Mouse (Mus musculus): Measurements from ENCODE around the gene LTO1. TPM values are rescaled to one million over a fixed set of nuclear protein-coding genes. Genes with fewer than 3 reads are reported as not detected.

Gene LTO1
- polyA plus RNA-seq, 1 experiment, result 44.2 TPM

DNA sequence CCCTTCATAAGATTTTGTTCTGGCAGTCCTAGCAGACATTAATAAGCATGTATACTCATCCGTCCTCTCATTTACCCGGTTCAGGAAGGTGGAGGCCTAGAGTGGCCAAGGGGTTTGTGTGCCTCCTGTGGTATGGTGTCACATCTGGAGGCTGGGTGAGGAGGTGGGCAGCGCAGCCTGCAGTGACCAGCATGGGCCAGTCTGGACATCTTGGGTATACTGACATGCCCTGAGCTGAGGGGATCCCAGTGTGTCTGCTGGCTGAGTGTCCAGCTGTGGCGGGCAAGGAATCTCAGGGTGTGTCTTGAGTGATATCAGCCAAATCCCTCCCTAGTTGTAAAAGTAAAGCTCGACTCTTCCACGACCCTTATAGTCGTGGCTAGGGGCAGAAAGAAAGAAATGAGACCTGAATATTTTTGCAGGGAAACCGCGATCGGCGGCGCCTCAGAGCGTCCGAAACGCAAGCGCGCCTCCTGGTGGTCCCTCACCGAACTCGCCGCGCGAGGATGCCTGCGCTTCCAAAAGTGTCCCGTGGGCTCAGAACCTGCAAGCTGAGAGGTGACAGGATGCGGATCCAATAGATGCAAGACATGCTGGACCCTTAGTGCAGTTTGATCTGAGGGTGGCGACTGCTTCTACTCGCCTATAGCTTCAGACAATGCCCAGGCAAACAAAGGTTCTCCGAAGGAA, 8.0 kb upstream of the LTO1 start:
- DNase-seq (ENCODE audit: extremely low spot score in 1 of 2, low spot score in 1 of 2), result peak in 1 of 2 experiments; percentile 72

DNA sequence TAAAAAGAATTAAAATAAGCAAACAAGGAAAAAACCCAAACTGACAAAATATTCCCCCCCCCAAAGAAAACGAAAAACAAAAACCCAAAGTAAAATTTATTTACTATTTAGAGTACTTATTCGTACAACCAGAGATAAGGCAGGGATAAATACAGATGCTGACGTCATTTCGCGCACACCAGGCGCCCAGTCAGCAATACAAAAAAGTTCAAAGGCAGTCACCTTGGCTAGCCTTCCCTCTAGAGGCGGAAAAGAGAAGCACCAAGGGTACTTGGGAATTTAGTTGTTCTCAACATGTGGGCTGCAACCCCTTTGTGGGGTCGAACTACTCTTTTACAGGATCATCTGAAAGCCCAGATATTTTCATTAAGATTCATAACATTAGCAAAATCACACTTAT, 7.1 kb upstream of the LTO1 start:
- no peak for DNase-seq (ENCODE audit: extremely low spot score in 1 of 2, low spot score in 1 of 2)

DNA sequence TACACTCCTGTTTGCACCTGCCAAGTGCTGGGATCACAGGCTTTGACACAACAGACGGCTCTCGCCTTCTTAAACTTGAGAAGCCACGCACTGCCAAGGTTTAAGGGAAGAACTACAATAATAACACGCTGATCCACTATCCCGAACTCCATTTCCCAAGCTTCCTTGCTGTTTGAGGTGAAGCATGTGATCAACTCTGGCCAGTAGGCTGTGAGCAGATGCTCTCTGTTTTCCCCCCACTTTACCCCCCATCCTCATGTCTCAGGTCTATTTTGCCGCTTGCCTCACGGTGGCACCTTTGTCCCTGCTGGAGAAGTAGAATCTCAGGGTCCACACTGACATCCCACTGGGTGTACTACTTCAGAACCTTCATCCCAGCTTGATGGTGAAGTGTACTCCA, 6.2 kb upstream of the LTO1 start:
- peak in 1 of 2 experiments; percentile 70 for DNase-seq (ENCODE audit: extremely low spot score in 1 of 2, low spot score in 1 of 2)

DNA sequence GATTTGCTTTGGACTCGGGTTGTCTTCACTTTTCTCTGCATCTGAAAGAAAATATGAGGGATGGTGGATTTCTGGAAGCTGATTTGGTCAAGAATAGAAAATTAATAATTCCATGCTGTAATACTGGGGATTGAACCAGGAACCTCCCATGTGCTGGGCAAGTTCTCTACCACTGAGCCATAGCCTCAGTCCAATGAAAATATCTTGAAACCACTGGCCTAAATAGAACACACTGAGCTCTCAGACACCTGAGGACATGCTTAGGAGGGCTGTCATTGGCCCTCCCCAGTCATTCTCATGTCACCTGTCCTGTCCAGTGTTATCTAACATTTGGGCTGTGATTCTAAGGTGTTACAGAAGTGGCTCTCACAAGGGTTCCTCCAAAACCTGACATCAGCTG, 3.8 kb upstream of the LTO1 start:
- DNase-seq (ENCODE audit: extremely low spot score in 1 of 2, low spot score in 1 of 2), result peak in 1 of 2 experiments; percentile 79

DNA sequence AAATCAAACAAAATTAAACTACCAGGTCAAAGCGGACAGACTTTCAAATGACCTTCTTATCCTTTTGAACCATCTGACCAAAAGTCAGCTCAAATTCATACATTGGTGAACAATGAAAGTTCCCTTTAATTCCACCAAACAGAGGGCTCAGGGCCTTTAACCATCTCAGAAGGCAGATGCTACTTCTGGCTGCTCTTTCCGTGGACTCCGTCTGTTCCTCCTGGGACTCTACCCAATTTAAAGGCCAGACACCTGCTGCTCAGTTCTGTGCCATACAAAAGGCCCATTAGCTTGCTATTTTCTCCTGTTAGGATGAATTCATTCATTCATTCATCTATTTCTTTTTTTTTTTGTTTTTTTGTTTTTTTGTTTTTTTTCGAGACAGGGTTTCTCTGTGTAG, 2.0 kb upstream of the LTO1 start:
- no peak for DNase-seq (ENCODE audit: extremely low spot score in 1 of 2, low spot score in 1 of 2)

DNA sequence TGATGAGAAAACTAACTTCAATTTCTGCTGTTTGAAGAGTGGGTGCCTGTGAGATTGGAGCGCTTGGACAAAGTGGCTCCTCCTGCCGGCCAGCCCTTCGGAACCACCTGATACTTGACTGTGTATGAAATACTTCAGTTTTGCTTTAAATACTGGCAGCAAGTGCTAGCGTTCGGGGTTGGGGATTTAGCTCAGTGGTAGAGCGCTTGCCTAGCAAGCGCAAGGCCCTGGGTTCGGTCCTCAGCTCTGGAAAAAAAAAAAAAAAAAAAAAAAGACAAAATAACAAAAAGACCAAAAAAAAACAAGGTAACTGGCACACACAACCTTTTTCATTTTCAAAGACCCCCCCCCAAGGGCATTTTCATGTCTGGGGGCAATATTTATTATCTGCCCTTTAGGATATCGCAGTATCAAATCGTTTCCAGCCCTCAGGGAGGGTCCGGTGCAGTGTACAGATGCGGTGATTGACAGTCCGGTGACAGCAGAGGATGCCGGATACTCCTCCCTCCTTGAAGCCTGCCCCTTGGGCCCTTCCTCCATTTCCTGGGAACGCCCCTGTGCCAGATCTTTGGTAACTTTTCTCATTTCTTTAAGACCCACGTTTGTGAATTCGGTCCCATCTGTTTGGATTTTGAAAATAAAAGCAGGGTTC, 478 bp upstream of the LTO1 start:
- peak; percentile 77 to 97 for DNase-seq (ENCODE audit: extremely low spot score in 1 of 2, low spot score in 1 of 2)

DNA sequence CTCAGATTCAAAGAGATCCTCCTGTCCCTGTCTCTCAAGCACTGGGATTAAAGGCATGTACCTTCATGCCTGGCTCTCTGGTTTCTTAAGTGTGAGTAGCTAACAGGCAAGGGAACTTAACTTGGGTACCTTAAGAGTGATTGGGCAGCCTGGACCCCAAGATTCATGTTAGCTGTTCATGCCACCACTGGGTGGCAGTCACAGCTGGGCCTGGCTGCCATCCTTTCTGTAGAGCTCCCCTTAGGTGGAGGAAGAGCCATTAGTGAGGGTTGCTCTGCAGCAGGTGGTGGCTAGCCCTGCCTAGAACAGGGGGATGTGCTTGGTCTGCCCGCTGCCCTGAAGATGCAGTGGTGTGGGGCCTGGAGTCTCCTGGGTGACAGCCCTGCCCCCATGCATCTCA, 3.9 kb downstream of the LTO1 start:
- no peak for DNase-seq (ENCODE audit: extremely low spot score in 1 of 2, low spot score in 1 of 2)

DNA sequence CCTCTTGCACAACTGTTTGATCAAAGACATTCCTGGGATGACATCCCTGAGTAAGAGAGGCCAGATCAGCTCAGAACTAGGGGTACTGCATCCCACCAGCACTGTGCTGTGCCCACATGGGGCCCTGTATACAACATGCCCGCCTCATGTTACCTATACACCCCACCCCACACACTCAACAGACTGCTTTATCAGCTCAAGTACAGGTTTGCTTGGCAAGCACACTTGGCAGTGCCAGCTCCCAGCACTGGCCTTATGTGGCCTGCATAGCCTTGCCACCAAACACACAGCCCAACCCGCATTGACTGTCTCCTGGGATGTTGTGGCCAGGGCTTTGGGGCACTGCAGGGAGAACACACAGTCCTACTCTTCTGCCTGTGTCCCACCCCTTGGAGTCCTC, 12.7 kb downstream of the LTO1 start:
- DNase-seq (ENCODE audit: extremely low spot score in 1 of 2, low spot score in 1 of 2), result no peak

DNA sequence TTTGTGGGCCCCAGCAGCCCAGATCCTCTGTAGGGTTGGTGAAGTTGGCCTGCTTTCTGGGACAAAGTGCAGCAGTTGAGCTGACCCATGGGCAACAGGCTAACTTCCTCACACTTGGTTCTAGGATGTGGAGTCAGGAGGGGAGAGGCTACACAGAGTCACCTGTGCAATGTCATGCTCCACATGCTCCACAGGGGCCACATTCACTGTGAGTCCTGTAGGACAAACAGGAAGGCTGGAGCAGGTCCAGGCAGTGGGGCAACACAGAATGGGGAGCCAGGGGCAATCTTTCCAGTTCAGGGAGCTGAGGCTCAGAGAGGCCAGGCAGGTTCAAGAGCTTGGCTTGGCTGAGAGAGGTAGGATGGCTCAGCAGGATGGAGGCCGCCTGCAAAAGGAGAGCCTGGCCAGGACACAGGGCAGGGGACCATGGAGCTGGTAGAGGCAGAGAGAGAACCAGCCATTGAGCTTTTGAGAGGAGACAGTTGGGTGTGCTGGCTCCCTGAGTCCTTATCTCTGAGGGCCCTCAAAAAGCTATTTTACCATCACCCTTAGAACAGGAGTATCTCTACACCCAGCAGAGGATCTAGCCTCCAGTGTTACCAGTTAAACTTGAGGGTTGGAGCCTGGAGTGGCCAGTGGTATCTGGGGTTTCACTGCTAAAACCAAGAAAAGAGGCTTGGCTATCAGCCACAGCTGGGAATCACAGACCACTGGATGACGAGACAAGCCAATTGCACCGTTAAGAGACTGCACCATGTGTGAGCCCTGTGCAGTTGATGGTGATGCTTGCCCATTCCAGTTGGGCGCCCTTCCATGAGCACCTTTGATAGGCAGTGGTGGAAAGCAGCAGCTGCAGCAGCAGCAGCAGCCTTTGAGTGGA, 13.3 kb downstream of the LTO1 start:
- DNase-seq (ENCODE audit: extremely low spot score in 1 of 2, low spot score in 1 of 2), result no peak

DNA sequence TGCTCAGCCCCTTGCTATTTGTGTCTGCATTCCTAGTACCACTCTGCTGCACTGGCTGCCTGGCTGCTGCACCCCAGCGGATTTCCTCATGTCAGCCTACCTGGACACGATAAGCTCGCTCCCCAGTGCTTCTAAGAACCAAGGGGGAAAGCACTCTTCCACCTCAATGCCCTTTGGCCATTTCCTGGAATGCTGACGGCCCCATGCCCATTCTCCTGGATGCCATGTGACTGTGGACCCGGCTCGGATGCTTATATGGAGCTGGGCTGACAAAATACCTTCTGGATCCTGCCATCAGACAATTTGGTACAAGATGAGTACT, 13.9 kb downstream of the LTO1 start:
- DNase-seq (ENCODE audit: extremely low spot score in 1 of 2, low spot score in 1 of 2), result no peak

DNA sequence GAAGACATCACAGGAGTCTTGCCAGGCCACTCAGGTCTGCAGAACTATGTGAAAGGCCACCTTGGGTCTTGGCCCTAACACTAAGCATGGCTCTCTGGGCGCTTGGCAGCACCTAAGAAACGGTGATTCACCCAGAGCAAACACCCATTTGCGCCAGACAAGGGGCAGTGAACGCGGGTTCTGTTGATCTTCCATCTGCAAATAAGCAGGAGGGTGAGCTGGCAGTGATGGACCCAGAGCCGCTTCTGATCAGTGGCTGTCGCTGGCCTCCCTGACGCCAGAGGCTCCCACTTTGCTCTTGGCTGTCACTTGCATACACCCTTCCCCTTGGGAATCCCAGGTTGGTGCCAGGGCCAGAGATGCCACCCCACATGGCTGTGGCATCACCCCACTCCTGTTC, 14.6 kb downstream of the LTO1 start:
- no peak for DNase-seq (ENCODE audit: extremely low spot score in 1 of 2, low spot score in 1 of 2)

DNA sequence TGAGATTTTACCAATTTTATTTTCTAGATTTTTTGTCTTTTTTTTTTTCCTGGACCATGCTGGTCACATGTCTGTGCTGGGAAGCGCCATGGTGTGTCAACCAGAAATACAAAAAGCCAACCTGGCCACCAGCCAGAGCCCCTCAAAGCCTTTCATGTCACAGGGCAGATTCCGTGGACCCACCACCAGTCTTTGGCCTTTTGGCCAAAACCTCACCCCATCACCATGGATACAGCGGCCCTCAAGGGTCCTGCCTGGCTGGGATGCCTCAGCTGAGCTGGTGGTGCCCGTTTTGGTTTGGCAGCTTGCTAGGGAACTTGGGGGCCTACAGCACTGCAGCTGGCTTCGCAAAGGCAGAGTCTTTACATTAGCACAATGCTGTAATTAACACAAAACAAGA, 15.0 kb downstream of the LTO1 start:
- DNase-seq (ENCODE audit: extremely low spot score in 1 of 2, low spot score in 1 of 2), result no peak

DNA sequence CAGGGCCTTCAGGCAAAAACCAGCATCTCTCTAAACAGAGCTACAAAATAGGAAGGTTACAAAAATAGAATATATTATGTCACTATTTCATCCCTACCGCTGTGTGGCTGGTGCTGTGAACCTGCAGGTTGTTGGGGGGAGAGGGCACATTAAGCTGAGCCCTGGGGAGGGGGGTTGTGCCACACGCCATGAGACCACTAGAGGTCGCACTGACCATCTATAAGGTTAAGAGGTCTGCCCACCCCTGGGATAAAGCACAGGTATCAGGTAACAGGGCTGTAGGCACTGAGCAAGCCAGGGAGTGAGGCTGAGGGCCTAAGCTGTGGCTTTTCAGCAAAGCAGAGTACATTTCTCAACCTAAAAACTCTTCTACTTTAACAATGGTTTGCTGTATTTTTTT, 16.9 kb downstream of the LTO1 start:
- DNase-seq (ENCODE audit: extremely low spot score in 1 of 2, low spot score in 1 of 2), result no peak

DNA sequence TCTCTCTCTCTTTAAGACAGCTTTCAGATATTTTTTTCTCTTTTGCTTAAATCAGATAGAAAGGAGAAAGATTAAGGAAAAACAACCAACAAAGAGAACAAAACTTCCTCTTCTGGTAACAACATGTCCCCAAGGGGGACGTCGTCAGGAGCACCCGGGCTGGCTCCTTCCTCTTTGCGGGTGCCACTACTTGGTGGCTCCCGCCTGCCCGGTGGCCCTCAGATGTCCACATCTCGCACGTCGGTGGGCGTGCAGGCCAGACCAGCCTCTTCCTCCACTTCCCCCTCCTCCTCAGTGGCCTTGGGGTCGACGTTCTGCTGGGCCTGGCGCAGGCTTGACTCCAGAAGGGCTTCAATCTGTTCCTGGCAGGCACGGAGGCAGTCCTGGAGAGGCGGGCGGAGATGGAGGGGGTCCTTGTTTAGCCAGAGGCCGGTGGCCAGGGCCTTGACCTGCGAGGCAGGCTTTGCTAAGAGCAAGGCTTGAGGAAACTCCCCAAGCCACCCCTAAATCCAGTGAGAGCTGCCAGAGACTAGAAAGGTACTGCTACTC, 17.6 kb downstream of the LTO1 start:
- DNase-seq (ENCODE audit: extremely low spot score in 1 of 2, low spot score in 1 of 2), result no peak

DNA sequence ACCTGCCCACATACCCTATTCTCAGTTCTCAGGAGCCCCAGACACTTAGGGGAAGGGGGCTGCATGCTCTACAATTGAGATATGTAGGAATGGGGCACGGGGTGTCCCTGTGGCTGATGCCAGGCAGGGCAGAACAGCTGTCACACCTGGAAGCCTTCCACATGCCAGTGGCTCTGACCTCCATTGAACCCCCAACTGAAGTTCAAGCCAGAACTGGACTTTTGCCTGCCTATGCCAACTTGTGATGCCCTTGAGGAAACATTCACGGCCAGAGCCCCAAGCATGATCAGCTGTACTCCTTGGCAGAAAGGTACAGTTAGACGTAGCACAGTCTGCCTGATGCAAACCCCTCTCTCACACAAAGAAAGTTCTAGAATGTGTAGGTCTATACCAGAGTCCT, 18.4 kb downstream of the LTO1 start:
- no peak for DNase-seq (ENCODE audit: extremely low spot score in 1 of 2, low spot score in 1 of 2)

DNA sequence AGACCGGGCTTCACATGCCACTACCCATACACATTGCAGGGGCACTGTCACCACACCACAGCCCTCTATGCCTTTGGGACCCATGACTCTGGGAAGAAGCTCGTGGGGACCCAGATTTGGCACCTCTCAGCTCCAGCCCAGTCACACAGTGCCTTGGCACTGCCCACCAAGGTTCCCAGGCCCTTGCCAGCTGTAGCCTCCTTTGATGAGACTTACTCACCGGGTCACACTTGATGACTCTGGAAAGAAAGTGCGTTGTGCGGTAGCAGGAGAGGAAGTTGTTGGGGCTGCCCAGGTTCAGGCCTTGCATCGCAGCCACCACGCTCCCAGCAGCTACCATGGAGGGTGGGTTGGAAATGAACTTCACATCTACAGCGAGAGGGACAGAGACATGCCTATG, 18.9 kb downstream of the LTO1 start:
- no peak for DNase-seq (ENCODE audit: extremely low spot score in 1 of 2, low spot score in 1 of 2)

DNA sequence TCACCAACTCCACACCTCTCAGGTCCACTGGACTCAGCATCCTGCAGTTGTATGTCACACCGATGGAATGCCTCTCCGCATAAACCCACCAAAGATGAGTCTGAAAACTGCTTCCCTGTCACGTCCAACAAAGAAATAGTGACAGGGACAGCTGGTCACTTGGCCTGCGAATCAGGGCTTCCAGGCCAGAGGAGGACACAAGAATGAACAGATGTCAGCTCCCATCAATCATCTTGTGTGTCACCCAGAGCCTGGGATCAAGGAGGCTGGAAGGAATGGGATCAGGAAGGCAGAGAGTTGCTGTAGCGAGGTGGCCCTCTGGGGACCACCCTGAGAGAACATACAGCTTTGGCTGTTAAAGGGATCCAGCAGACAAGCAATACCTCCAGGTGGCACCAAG, 20.0 kb downstream of the LTO1 start:
- DNase-seq (ENCODE audit: extremely low spot score in 1 of 2, low spot score in 1 of 2), result no peak

DNA sequence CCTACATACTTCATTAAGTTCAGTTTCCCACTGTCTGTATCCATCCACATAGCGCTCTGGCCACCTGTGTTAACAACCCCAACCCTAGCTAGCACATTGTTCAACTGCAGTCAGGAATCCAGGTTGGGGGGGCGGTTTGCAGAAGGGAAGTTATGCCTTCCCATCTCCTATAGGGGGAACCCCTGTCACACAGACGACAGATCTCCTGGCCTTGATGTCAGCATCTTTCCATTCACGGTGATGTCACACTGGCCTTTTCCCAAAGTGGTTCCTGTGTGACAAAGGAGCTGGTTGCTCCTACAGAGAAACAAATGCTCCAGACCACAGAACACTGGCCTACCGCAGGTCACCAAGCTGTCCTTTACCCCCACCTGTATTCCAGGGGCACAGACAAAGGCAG, 20.7 kb downstream of the LTO1 start:
- peak in 1 of 2 experiments; percentile 74 for DNase-seq (ENCODE audit: extremely low spot score in 1 of 2, low spot score in 1 of 2)

DNA sequence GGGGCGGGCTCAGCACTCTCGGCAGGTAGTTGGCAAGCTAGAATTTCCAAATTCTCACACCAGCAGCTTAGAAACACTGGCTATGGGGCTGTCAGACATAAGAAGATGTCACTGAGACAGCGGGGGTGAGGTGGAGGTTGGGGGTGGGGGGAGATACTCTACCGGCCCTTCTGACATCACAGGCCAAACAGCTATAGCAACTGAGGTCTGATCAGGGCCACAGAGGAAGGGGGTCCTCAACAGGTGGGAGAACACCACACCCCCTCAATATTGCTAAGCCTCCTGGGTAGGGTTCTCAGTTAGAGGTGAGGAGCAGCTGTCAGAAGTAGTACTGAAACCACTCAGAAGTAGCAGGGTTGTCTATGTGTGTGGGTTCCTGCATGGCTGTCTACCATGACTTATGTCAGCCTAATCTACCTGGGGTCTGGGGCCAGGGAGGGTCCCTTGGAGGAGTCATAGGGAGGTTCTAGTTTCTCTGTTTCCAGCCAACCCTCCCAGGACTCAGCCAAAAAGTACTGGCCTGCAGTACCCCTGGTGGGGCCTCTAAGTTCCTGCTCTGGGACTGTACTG, 21.5 kb downstream of the LTO1 start:
- no peak for DNase-seq (ENCODE audit: extremely low spot score in 1 of 2, low spot score in 1 of 2)

DNA sequence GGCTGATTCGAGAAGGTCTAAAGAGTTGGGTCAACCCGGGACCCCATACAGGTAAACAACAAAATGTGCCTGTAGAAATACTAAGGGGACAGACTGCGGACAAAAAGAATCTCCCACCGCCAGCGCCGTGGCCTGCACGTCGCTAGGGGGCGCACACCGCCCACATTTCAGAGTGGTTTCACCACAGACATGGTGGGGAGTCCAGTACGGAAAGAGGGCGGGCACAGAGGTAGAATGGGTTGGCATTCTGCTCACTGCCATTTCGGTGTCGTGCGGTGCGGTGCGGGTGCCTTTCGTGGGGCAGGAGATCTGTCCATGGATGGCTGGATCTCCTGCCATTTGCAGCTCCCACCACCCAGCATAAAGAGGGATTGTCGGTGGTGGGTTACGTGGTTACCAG, 22.6 kb downstream of the LTO1 start:
- DNase-seq (ENCODE audit: extremely low spot score in 1 of 2, low spot score in 1 of 2), result peak; percentile 70 to 94

DNA sequence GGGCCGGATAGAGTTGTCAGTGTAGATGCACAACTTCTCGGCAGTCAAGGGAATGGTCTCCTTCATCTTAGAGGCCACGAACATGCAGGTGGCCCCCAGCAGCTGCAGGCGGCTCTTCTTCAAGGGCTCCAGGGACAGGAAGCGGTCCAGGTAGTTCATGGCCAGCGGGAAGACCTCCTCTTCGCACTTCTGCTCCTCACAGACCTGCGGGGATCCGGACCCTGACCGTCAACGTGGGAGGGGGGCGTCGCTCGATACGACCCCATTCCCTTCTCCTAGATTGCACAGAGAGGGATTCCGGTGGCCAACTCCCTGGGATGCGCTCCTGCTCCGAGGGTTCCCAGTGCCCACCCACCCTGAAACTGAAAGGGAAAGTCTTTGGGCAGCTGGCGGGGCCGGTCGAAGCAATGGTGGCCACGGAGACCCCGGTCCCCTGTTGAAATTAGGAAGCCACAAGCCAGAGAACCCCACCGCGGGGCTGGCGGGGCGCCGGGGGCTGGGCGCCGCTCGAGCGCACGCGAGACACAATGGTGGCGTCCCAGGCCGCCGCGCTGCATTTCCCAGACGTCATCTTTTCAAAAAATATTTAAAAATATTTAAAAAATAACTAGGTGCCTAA, 23.1 kb downstream of the LTO1 start:
- DNase-seq (ENCODE audit: extremely low spot score in 1 of 2, low spot score in 1 of 2), result no peak
